Mouse (Mus musculus) heart, embryonic 10.5 days (tissue): Measurements from ENCODE around the gene Mad2l1bp. TPM values are rescaled to one million over a fixed set of nuclear protein-coding genes. Genes with fewer than 3 reads are reported as not detected.
A peak's percentile ranks its signal among the peaks of the same experiment; 100 is the strongest.

Experiments
- DNase-seq: peaks from one replicate; pipeline ENCODE4 v3.0.0-alpha.2; 2017; ENCODE audit warnings: low spot score
- H3K27ac ChIP-seq: fragments of 300-500 bp; sonication (generic); 2 replicates; pipeline ENCODE4 v1.5.1; 2016; ENCODE audit warnings: mild to moderate bottlenecking
- H3K27me3 ChIP-seq: fragments of 300-500 bp; sonication (generic); 2 replicates; pipeline ENCODE4 v1.6.1; 2016; ENCODE audit warnings: mild to moderate bottlenecking; ENCODE audit not compliant: poor library complexity, insufficient read depth, severe bottlenecking
- H3K36me3 ChIP-seq: fragments of 300-500 bp; sonication (generic); 2 replicates; pipeline ENCODE4 v1.6.1; 2016; ENCODE audit warnings: mild to moderate bottlenecking, moderate library complexity
- H3K4me1 ChIP-seq: fragments of 300-500 bp; sonication (generic); 2 replicates; pipeline ENCODE4 v1.6.1; 2016; ENCODE audit warnings: mild to moderate bottlenecking
- H3K4me3 ChIP-seq: fragments of 300-500 bp; sonication (generic); 2 replicates; pipeline ENCODE4 v1.5.1; 2016; ENCODE audit warnings: mild to moderate bottlenecking, moderate library complexity
- H3K9me3 ChIP-seq: fragments of 300-500 bp; sonication (generic); 2 replicates; pipeline ENCODE4 v1.6.1; 2016; ENCODE audit warnings: mild to moderate bottlenecking, moderate library complexity
- whole genome bisulfite sequencing: fragments of 180-500 bp; shearing (Covaris S2); methylation state at CpG from one replicate; pipeline ENCODE4 v1.1.7; 2016; 5-methylcytosine and 5-hydroxymethylcytosine counted together
- polyA plus RNA-seq: library from polyadenylated mRNA; unstranded; fragments of >200 nt; fragmentation: Nextera tagmentation; extraction: Ambion mirVana; gene quantifications from 2 replicates; pipeline ENCODE4 v1.2.1, GENCODE M21; 2016

Gene Mad2l1bp
- polyA plus RNA-seq, 1 experiment from 2014 or later = 39.9 TPM

- no peak overlapping the region for H3K4me3 ChIP-seq
- no peaks in the 10 kb centered on the region for H3K27me3 ChIP-seq
- DNase-seq = no peak
- peaks cover 55% of the 10 kb centered on the region for H3K36me3 ChIP-seq
- 80% methylated on average over 13 of the region's 13 CpGs for WGBS
- H3K9me3 ChIP-seq = no peaks in the 10 kb centered on the region
- H3K27ac ChIP-seq = 0 out of 2 replicates have a peak overlapping the region, but pooled peaks have one; percentile 6
- peaks cover 33% of the 10 kb centered on the region for H3K4me1 ChIP-seq
These were observed 35.5 kb downstream of the Mad2l1bp start for GRCm38 (mm10) chr17:46117623-46118422.

GRCm38 (mm10) chr17:46116881-46117280 lies 36.5 kb downstream of the Mad2l1bp start:
- Histone ChIP-seq H3K4me1 (peaks cover 43% of the 10 kb centered on the region), H3K9me3 (no peaks in the 10 kb centered on the region), H3K27me3 (no peaks in the 10 kb centered on the region), H3K27ac (no peak overlapping the region), H3K4me3 (no peak overlapping the region), H3K36me3 (peaks cover 46% of the 10 kb centered on the region)
- 90% methylated on average over 3 of the region's 3 CpGs for WGBS
- no peak for DNase-seq

- H3K27me3 ChIP-seq = no peaks in the 10 kb centered on the region
- no peak for DNase-seq
- peak overlapping the region; percentile 4; the same call in 1 of the 2 replicates for H3K27ac ChIP-seq
- WGBS = 84% methylated on average over 11 of the region's 11 CpGs
- H3K9me3 ChIP-seq = no peaks in the 10 kb centered on the region
- peaks cover 43% of the 10 kb centered on the region for H3K36me3 ChIP-seq
- peaks cover 48% of the 10 kb centered on the region for H3K4me1 ChIP-seq
- no peak overlapping the region for H3K4me3 ChIP-seq
These were observed 37.2 kb downstream of the Mad2l1bp start for GRCm38 (mm10) chr17:46116138-46116537.

GRCm38 (mm10) chr17:46115489-46115888 lies 37.9 kb downstream of the Mad2l1bp start:
- H3K4me1 ChIP-seq = peaks cover 48% of the 10 kb centered on the region
- H3K27me3 ChIP-seq = no peaks in the 10 kb centered on the region
- 50% methylated on average over 2 of the region's 2 CpGs for WGBS
- peak overlapping the region; percentile 4; the same call in 1 of the 2 replicates for H3K27ac ChIP-seq
- H3K4me3 ChIP-seq = no peak overlapping the region
- no peaks in the 10 kb centered on the region for H3K9me3 ChIP-seq
- no peak for DNase-seq
- peaks cover 42% of the 10 kb centered on the region for H3K36me3 ChIP-seq

GRCm38 (mm10) chr17:46110402-46111289 lies 42.7 kb downstream of the Mad2l1bp start, which contains the start of gene Mrps18a:
TSS of gene Mrps18a (plus strand) at chr17:46110986.
- peaks cover 3% of the 10 kb centered on the region; the same call in 1 of the 2 replicates for H3K27me3 ChIP-seq
- peak within 1 kb of the TSS; percentile 88 for H3K27ac ChIP-seq
- H3K36me3 ChIP-seq = peaks cover 4% of the 10 kb centered on the region; the same call in 1 of the 2 replicates
- WGBS = 5% methylated on average over 38 of the region's 38 CpGs
- H3K4me3 ChIP-seq = peak within 1 kb of the TSS; percentile 80
- peak; percentile 94 for DNase-seq
- H3K4me1 ChIP-seq = peaks cover 32% of the 10 kb centered on the region
- no peaks in the 10 kb centered on the region for H3K9me3 ChIP-seq

GRCm38 (mm10) chr17:46108286-46108685 lies 45.1 kb downstream of the Mad2l1bp start:
- Histone ChIP-seq H3K36me3 (no peaks in the 10 kb centered on the region; the same call in 1 of the 2 replicates), H3K27ac (no peak overlapping the region), H3K27me3 (peaks cover 3% of the 10 kb centered on the region; the same call in 1 of the 2 replicates), H3K9me3 (no peaks in the 10 kb centered on the region), H3K4me1 (peaks cover 25% of the 10 kb centered on the region), H3K4me3 (no peak overlapping the region)
- WGBS = 73% methylated on average over 4 of the region's 4 CpGs
- DNase-seq = no peak

- Histone ChIP-seq H3K9me3 (no peaks in the 10 kb centered on the region), H3K4me3 (no peak overlapping the region), H3K27ac (peak overlapping the region; percentile 75), H3K4me1 (peaks cover 13% of the 10 kb centered on the region), H3K36me3 (no peaks in the 10 kb centered on the region), H3K27me3 (peaks cover 3% of the 10 kb centered on the region; the same call in 1 of the 2 replicates)
- 31% methylated on average over 12 of the region's 12 CpGs for WGBS
- DNase-seq = no peak
These were observed 48.9 kb downstream of the Mad2l1bp start for GRCm38 (mm10) chr17:46104487-46104886.

- Histone ChIP-seq H3K27me3 (no peaks in the 10 kb centered on the region), H3K4me3 (no peak overlapping the region), H3K36me3 (no peaks in the 10 kb centered on the region), H3K27ac (no peak overlapping the region), H3K4me1 (peaks cover 17% of the 10 kb centered on the region), H3K9me3 (no peaks in the 10 kb centered on the region)
- DNase-seq = no peak
- 72% methylated on average over 8 of the region's 8 CpGs for WGBS
These were observed 50.7 kb downstream of the Mad2l1bp start for GRCm38 (mm10) chr17:46102608-46103159.

GRCm38 (mm10) chr17:46101906-46102305 lies 51.4 kb downstream of the Mad2l1bp start:
- DNase-seq = no peak
- no peaks in the 10 kb centered on the region for H3K36me3 ChIP-seq
- WGBS = 88% methylated on average over 9 of the region's 9 CpGs
- no peak overlapping the region for H3K4me3 ChIP-seq
- 0 out of 2 replicates have a peak, but pooled peaks cover under 1% of the 10 kb centered on the region for H3K27me3 ChIP-seq
- H3K4me1 ChIP-seq = peaks cover 17% of the 10 kb centered on the region
- H3K27ac ChIP-seq = no peak overlapping the region
- no peaks in the 10 kb centered on the region for H3K9me3 ChIP-seq

GRCm38 (mm10) chr17:46098525-46098924 lies 54.8 kb downstream of the Mad2l1bp start:
- no peak for DNase-seq
- 55% methylated on average over 8 of the region's 8 CpGs for WGBS
- 0 out of 2 replicates have a peak overlapping the region, but pooled peaks have one; percentile 1 for H3K27ac ChIP-seq
- H3K27me3 ChIP-seq = peaks cover 15% of the 10 kb centered on the region
- no peaks in the 10 kb centered on the region for H3K36me3 ChIP-seq
- H3K9me3 ChIP-seq = no peaks in the 10 kb centered on the region
- H3K4me1 ChIP-seq = peaks cover 12% of the 10 kb centered on the region; the same call in 1 of the 2 replicates
- no peak overlapping the region for H3K4me3 ChIP-seq
